Mouse (Mus musculus): Measurements from ENCODE around the gene Sgca. TPM values are rescaled to one million over a fixed set of nuclear protein-coding genes. Genes with fewer than 3 reads are reported as not detected.

Sgca gene
- polyA plus RNA-seq, 1 experiment = not detected

DNA sequence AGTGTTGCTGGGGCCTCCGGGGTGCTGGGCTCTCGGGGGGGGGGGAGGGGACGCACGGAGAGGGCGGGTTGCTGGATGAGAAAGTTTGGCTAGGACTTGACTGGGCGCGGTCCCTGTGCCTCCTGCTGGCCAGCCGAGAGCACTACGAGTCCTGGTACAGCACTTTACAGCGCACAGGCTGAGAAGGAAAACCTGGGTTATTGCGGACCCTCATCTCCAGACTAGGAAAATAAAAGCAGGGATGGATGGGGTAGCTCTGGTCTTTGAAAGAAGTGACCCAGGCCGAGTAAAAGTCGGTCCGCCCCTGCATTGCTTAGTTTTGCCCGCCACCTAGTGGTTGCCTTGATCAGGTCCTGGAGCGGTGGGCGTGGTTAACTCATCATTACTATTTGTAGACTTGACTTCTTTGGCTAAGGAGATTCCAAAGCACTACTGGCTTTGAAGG lies 39.3 kb downstream of the Sgca start:
- H3K27ac ChIP-seq (ENCODE audit: control insufficient read depth, insufficient read depth, low read depth, low read length, poor library complexity) = no peak overlapping the region
- H3K4me3 ChIP-seq (replicated peaks; ENCODE audit: control insufficient read depth, low read depth, low read length) = no peak overlapping the region
- WGBS = under 1% methylated on average over 17 of the region's 17 CpGs
- TF ChIP-seq POLR2A (IDR thresholded peaks at IDR 0.05; ENCODE audit: borderline replicate concordance, control insufficient read depth, low read depth, low read length) (no peak), CTCF (IDR thresholded peaks at IDR 0.05; ENCODE audit: control insufficient read depth, insufficient read depth, low read length) (peak; percentile 85)
- H3K4me1 ChIP-seq (ENCODE audit: control insufficient read depth, insufficient read depth, low read length) = no peaks in the 10 kb centered on the region; the same call in 1 of the 2 replicates

DNA sequence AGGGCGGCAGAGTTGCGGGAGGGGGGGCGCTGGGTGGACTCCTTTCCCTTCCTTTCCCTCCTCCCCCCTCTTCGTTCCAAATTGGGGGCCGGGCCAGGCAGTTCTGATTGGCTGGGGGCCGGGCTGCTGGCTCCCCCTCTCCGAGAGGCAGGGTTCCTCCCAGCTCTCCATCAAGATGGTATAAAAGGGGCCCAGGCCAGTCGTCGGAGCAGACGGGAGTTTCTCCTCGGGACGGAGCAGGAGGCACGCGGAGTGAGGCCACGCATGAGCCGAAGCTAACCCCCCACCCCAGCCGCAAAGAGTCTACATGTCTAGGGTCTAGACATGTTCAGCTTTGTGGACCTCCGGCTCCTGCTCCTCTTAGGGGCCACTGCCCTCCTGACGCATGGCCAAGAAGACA lies 40.1 kb downstream of the Sgca start, which contains the start of gene Col1a1:
TSS of gene Col1a1 (plus strand) at position 180 of the 400 bp plus-strand sequence.
- Histone ChIP-seq H3K4me3 (replicated peaks; ENCODE audit: control insufficient read depth, low read depth, low read length) (no peak within 1 kb of the TSS), H3K4me1 (ENCODE audit: control insufficient read depth, insufficient read depth, low read length) (no peaks in the 10 kb centered on the region; the same call in 1 of the 2 replicates), H3K27ac (ENCODE audit: control insufficient read depth, insufficient read depth, low read depth, low read length, poor library complexity) (no peak within 1 kb of the TSS)
- 41% methylated on average over 19 of the region's 19 CpGs for WGBS
- TF ChIP-seq CTCF (IDR thresholded peaks at IDR 0.05; ENCODE audit: control insufficient read depth, insufficient read depth, low read length) (no peak), POLR2A (IDR thresholded peaks at IDR 0.05; ENCODE audit: borderline replicate concordance, control insufficient read depth, low read depth, low read length) (0 out of 2 replicates have a peak, but pooled peaks have one; percentile 15)

DNA sequence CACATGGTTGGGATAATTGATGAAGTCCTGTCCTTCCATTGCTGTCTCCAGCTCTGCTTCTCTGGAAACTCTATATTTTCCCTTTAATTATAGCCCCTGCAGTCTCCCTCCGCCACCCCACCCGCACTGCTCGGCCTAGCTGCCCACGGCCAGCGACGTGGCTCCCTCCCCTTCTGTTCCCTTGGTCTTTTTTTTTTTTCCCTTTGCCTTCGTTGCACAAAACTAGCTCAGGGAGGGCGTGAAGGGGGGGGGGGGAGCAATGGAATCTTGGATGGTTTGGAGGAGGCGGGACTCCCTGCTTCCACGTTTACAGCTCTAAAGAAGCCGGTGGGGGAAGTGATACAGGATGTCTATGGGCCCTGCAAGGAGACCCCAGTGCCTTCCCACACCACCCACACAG lies 41.6 kb downstream of the Sgca start:
- Histone ChIP-seq H3K4me1 (ENCODE audit: control insufficient read depth, insufficient read depth, low read length) (no peaks in the 10 kb centered on the region; the same call in 1 of the 2 replicates), H3K4me3 (replicated peaks; ENCODE audit: control insufficient read depth, low read depth, low read length) (no peak overlapping the region), H3K27ac (ENCODE audit: control insufficient read depth, insufficient read depth, low read depth, low read length, poor library complexity) (no peak overlapping the region)
- WGBS = 63% methylated on average over 11 of the region's 11 CpGs
- TF ChIP-seq CTCF (IDR thresholded peaks at IDR 0.05; ENCODE audit: control insufficient read depth, insufficient read depth, low read length) = no peak
- TF ChIP-seq POLR2A (IDR thresholded peaks at IDR 0.05; ENCODE audit: borderline replicate concordance, control insufficient read depth, low read depth, low read length) = no peak

DNA sequence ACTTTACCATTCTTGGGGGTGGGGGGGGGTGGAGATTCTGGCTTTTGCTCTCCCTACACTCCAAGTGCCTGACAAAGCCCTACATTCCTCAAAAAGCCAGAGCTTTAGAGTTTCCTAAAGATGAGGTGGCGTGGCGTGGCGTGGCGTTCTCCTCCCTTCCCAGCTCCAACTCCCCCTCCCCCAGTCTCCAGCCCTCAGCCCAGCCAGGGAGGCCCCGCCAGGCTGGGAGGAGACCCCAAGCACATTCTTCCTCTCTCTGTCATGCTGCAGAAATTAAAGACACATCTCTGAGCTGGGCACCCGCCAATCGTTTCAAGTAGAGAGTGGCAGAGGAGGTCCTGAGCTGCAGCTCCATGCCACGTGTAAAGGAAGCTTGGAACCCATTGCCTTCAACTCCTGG lies 42.5 kb downstream of the Sgca start:
- TF ChIP-seq POLR2A (IDR thresholded peaks at IDR 0.05; ENCODE audit: borderline replicate concordance, control insufficient read depth, low read depth, low read length) = no peak
- no peak for TF ChIP-seq CTCF (IDR thresholded peaks at IDR 0.05; ENCODE audit: control insufficient read depth, insufficient read depth, low read length)
- Histone ChIP-seq H3K4me3 (replicated peaks; ENCODE audit: control insufficient read depth, low read depth, low read length) (no peak overlapping the region), H3K27ac (ENCODE audit: control insufficient read depth, insufficient read depth, low read depth, low read length, poor library complexity) (no peak overlapping the region), H3K4me1 (ENCODE audit: control insufficient read depth, insufficient read depth, low read length) (no peaks in the 10 kb centered on the region; the same call in 1 of the 2 replicates)
- 41% methylated on average over 8 of the region's 8 CpGs for WGBS

DNA sequence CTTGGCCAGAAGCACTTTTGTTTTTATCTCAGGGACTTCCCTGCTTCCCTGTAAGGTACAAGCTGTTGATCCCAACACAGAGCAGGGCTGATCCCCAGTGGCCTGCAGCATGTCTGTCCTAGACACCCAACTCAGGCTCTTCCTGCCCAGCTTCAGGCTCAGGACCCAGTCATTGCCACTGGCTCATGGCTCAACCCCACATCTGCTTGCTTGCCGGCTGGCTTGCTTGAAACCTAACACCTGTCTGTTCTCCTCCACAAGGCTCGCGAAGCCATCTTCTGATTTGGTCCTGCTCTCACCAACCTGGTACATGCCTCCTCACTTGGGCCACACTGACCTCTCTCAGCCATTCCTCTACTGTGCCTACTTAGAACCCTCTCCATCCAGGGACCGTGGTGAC lies 46.0 kb downstream of the Sgca start:
- H3K27ac ChIP-seq (ENCODE audit: control insufficient read depth, insufficient read depth, low read depth, low read length, poor library complexity) = no peak overlapping the region
- TF ChIP-seq POLR2A (IDR thresholded peaks at IDR 0.05; ENCODE audit: borderline replicate concordance, control insufficient read depth, low read depth, low read length) (no peak), CTCF (IDR thresholded peaks at IDR 0.05; ENCODE audit: control insufficient read depth, insufficient read depth, low read length) (no peak)
- no peaks in the 10 kb centered on the region for H3K4me1 ChIP-seq (ENCODE audit: control insufficient read depth, insufficient read depth, low read length)
- 87% methylated on average over 4 of the region's 4 CpGs for WGBS
- H3K4me3 ChIP-seq (replicated peaks; ENCODE audit: control insufficient read depth, low read depth, low read length) = no peak overlapping the region

DNA sequence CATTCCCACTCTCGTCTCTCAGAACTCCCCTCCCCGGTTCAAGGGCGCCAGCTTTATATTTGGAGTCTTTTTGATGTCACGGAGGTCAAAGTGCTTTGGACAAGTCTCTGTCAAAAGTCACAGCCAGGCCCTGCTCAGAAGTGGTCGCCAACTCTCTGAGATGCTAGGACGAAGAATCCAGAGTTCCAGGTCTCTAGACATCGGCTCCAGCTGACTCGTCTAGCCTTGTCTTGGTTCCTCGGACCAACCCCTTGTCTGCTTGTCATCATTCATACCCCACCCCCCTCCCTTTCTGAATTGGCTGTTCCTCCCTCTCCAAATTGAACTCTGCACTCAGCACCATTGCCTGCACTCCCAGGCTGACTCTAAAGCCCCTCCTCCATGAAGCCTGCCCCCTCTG lies 46.5 kb downstream of the Sgca start:
- TF ChIP-seq POLR2A (IDR thresholded peaks at IDR 0.05; ENCODE audit: borderline replicate concordance, control insufficient read depth, low read depth, low read length) = no peak
- TF ChIP-seq CTCF (IDR thresholded peaks at IDR 0.05; ENCODE audit: control insufficient read depth, insufficient read depth, low read length) = no peak
- H3K27ac ChIP-seq (ENCODE audit: control insufficient read depth, insufficient read depth, low read depth, low read length, poor library complexity) = no peak overlapping the region
- H3K4me3 ChIP-seq (replicated peaks; ENCODE audit: control insufficient read depth, low read depth, low read length) = no peak overlapping the region
- WGBS = 86% methylated on average over 9 of the region's 9 CpGs
- no peaks in the 10 kb centered on the region for H3K4me1 ChIP-seq (ENCODE audit: control insufficient read depth, insufficient read depth, low read length)

DNA sequence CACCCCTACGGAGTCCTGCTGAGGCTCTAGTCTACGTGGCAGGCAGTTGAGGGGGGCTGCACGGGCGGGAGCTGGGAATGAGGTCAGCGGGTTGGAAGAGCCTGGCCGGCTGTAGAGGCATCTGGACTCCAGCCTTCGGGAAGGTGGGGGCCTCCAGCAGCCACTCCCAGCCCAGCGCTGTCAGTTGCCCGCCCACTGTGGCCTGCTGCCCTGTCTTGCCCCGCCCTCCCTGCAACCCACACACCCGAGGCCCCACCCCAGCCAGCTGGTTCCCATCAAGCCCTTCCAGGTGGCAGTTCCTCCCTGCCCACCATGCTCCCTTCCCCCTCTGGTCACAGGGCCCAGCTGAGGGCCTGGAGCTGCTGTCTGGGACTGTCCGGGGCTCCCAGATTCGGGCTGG lies 47.3 kb downstream of the Sgca start:
- 11% methylated on average over 13 of the region's 13 CpGs for WGBS
- Histone ChIP-seq H3K27ac (ENCODE audit: control insufficient read depth, insufficient read depth, low read depth, low read length, poor library complexity) (no peak overlapping the region), H3K4me3 (replicated peaks; ENCODE audit: control insufficient read depth, low read depth, low read length) (no peak overlapping the region), H3K4me1 (ENCODE audit: control insufficient read depth, insufficient read depth, low read length) (no peaks in the 10 kb centered on the region)
- TF ChIP-seq POLR2A (IDR thresholded peaks at IDR 0.05; ENCODE audit: borderline replicate concordance, control insufficient read depth, low read depth, low read length) = no peak
- TF ChIP-seq CTCF (IDR thresholded peaks at IDR 0.05; ENCODE audit: control insufficient read depth, insufficient read depth, low read length) = no peak

DNA sequence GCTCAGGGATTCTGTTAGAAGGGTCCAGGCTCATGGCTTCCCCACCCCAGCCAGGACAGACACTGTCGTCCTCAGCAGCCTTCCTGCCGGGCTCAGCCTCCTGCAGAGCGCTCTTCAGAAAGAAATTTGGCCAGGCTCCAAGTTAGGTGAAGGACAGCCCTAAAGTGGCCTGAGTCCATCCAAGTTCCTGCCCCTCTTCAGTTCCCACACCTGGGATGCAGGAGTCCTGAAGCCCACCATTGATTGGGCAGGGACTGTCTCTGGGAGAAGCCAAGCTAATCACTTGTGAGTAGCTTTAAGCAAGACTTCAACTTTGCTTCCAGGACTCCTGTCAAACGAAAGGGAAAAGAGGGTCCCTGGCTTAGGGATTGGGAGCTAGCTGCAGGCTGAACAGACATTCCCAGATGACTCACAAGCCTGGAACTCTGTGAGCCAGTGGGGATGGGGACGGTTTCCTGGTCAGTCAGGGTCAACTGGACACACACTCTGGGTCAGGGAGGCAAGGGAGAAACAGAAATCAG lies 48.3 kb downstream of the Sgca start:
- H3K4me3 ChIP-seq (replicated peaks; ENCODE audit: control insufficient read depth, low read depth, low read length) = no peak overlapping the region
- no peak overlapping the region for H3K27ac ChIP-seq (ENCODE audit: control insufficient read depth, insufficient read depth, low read depth, low read length, poor library complexity)
- 56% methylated on average over 5 of the region's 5 CpGs for WGBS
- TF ChIP-seq CTCF (IDR thresholded peaks at IDR 0.05; ENCODE audit: control insufficient read depth, insufficient read depth, low read length) (no peak), POLR2A (IDR thresholded peaks at IDR 0.05; ENCODE audit: borderline replicate concordance, control insufficient read depth, low read depth, low read length) (no peak)
- H3K4me1 ChIP-seq (ENCODE audit: control insufficient read depth, insufficient read depth, low read length) = no peaks in the 10 kb centered on the region

DNA sequence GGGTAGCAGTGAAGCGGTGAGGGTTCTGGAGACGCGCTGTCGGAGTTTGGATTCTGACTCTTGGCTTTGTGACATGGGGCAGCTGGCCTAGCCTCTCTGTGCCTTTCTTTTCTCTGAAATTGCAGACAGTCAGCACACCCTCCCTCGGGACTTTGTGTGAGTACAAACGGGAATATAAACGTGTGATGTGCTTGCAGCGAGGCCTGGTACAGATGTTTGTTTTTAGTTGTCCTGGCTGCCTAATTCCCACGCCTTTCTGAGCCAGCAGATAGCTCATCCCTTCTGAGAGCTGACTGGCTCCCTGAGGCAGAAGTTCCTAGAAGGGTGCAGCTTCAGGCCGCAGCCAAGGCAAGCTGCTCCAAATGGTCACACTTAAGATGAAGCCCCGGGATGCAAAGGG lies 49.7 kb downstream of the Sgca start:
- WGBS = 66% methylated on average over 11 of the region's 11 CpGs
- Histone ChIP-seq H3K4me3 (replicated peaks; ENCODE audit: control insufficient read depth, low read depth, low read length) (no peak overlapping the region), H3K4me1 (ENCODE audit: control insufficient read depth, insufficient read depth, low read length) (no peaks in the 10 kb centered on the region), H3K27ac (ENCODE audit: control insufficient read depth, insufficient read depth, low read depth, low read length, poor library complexity) (no peak overlapping the region)
- TF ChIP-seq CTCF (IDR thresholded peaks at IDR 0.05; ENCODE audit: control insufficient read depth, insufficient read depth, low read length) (no peak), POLR2A (IDR thresholded peaks at IDR 0.05; ENCODE audit: borderline replicate concordance, control insufficient read depth, low read depth, low read length) (no peak)

Data from bone marrow, adult 2 months (tissue).